Mouse (Mus musculus) left cerebral cortex, adult 18-20 months (tissue): ENCODE results near the gene Rac2. TPM values are rescaled to one million over a fixed set of nuclear protein-coding genes. Genes with fewer than 3 reads are reported as not detected.

ENCODE experiments used
- DNase-seq, 2 experiments: peaks; one replicate each; pipeline ENCODE4 v3.0.0; 2021 to 2022; ENCODE audit warnings: low spot score in 2 of 2, mixed read lengths in 1 of 2
- total RNA-seq, 2 experiments: library from RNA; stranded (reverse); gene quantifications; 2 replicates each; pipeline ENCODE4 v1.2.3; 2021

Gene Rac2
- total RNA-seq, 2 experiments from 2014 or later, result 2.9 to 4.6 TPM

DNA sequence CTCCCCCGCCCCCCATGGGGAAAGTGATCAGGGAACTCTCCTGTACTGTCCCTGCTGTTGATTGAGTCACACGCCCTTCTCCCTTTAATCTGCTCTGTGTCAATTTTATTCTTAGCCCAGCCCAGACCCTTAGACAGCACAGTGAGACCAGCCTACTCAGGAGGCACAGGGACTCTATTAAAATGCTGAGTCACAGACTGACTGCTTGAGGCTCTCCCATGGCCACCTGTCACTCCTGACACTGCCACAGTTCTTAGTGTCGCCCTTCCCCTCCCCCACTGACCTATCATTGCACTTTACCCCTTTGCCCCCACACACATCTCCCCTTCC, 24.3 kb downstream of the Rac2 start:
- no peak for DNase-seq

DNA sequence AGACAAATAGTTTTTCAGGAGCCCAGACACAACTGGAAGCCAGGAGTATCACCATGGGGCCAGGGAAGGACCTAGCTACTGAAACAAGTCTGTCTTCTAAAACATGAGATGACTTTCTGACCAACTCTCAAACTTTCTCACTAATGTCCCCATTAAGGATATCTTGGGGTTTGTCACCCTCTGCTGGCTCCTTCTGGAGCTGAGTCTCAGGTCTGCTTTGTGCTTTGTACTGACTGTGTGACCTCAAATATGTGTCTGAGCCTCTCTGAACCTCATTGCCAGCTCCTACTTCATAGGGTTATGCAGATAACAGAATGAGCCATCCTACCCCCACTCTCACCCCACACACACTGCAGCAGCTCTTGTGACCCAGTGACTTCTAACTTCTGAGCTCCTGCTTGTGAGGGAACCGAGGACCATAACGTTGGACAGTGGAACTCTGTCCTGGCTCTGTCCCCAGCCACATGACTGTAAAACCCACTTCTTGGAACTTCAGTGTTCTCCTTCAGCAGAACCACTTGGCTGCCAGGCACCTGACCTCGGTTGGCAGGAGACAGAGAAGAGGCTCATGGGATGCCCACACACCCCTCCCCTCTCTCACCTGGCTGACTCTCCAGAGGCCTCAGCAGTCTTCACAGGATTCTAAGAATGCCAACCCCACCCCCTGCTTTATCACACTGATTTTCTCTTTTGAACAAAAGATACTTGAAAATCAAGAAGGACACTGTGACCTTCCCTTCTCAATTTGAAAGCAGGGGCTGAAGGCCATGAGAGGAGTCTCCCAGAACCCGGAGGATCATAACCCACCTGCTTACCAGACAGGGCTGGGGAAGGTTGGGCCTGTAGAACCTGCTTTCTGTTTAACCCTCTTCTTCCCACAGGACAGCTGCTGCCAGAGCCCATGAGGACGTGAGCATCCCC, 24.9 kb downstream of the Rac2 start:
- DNase-seq, result peak in 1 of 2 experiments; percentile 46

DNA sequence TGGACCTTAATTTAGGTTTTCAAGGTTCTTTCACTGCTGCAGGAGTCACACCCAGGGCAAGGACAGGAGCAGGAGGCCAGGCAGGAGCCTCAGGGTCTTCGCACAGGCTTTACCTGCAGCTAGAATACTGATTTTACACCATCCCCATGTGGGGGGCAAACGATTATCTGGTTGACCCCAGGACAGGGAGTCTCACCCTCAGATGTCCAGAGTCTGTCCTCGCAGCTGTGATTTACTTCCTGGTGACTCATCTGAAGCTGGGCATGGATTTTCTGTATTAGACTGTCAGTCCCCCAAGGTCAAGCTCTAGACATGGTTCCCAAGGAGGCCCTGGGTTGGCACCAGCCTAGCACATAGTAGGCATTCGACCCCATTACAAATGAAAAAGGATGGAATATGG, 26.5 kb downstream of the Rac2 start:
- no peak for DNase-seq

DNA sequence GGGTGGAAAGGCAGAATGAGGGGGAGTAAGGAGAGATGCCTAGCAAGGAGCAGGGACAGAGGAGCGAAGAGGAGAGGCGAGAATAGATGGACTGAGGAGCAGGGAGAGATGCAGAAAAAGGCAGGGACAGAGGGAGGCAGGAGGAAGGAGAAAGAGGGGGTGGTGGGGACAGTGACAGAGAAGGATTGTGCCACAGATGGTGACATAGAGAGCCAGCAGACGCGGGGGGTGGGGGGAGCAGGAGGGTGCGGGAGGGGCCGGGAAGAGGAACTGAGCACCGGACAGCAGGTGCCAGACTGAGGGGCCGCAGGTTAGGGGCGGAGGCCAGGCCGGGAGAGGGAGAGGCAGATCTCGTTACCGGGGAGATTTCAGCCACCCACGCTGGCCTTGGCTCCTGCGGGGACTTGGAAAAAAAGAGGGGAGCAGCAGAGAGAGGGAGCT, 28.0 kb downstream of the Rac2 start, which contains the start of gene Sstr3:
Sstr3 (minus strand) TSS at position 125 of the 441 bp plus-strand sequence.
- DNase-seq, result peak; percentile 51 to 70

DNA sequence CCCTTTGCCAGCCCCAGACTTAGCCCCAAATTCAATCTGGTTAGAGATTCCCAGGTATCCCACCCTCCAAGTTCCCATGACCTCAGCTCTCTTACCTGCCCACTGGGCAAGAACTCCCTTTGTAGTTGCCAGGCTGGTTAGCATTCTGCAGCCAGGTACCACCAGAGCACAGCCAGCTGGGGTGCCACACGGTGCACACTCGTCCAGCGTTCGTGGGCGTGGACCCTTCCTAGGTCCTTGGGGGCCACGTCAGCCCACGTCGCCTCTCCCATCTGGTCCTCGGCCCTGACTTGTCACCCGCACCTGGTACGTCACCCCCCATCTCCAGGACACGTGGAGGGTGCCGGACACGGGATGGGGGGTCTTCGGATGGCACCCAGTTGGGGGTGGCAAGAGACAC, 28.5 kb downstream of the Rac2 start:
- DNase-seq, result peak in 1 of 2 experiments; percentile 53

DNA sequence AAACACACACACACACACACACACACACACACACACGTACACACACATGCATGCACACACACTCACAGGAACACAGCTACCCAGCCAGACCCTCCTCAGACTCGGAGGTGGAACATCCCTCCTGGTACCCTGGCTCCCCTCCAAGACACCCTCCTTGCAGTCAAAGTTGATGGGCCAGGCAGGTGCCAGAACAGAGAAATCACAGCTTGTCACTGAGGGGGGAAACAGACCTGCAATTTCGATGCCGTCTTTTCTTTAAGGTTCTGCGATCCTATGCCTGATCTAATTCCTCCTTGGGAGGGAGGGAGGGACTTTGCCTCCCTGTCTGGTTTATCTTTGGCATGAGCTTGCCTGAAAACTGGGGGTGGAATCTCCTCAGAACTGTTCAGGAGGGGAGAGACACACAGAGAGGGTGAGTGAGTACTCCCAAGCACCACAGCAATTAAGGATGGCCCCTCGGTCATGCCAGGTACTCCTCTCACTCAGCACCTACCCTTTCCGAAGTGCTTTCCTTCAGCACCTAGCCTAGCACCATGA, 29.7 kb downstream of the Rac2 start:
- DNase-seq, result peak in 1 of 2 experiments; percentile 34

DNA sequence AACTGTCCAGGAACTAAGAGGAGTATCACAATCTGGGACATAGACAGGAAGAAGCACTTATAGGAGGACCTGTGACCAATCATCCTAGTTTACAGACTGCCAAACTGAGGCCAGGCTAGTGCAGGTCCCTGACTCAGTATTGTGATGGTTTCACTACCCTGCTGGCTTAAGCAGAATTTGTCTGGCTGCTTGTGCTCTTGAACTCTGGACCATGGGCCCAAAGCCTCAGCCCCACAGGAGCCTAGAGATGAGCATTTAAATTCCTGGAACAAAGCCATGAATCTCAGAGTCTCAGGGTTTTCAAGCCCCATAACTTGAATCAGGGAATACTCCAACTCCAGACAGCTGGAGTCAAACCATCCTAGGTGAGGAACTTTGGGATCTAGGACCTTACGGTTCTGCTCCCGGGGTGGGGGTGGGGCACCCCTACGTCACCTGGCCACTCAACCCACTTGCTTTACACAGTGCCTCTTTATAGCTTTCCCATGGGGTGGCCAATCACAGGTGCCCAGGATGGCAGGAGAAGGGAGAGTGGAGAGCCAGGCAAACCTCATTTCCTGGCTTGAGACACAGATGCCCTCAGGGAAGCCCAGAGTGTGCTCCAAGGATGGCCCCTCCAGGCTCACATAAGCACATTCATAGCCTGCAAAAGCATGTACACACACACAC, 30.4 kb downstream of the Rac2 start:
- no peak for DNase-seq

DNA sequence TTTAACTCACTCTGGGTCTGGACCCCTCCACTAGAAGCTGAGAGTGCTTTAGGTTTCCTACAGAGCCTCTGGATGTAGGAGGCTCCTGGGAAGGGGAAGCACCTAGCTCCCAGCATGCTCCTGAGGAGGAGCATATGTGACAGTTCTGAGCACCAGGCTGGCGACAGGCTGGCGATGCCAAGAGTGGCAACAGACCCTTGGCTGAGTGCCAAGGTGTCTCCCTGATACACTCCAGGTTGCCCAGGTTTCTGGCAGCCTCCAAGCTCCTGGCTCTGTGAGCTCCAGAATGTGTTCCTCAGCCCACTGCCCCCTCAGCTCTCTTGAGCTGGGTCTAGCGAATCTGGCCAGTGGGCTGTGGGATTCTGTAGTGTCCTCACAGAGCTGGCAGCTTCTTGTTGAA, 31.0 kb downstream of the Rac2 start:
- DNase-seq, result no peak

DNA sequence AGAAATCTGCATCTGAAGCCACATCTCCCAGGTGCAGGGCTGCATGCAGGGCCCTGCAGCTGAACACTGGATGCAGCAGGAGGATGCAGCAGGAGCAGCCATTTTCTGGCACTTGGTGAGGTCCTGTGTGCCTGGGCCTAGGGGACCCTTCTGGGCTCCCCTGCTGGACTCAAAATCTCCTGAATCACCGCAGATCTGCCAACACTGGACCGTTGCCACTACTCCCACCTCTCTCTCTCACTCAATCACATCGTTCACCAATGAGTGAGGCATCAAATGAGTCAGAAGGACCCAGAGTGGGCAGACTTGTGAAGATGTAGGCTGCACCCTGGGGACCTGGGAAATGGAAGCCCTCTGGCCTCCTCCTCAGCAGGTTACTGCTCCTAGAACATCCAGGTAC, 31.5 kb downstream of the Rac2 start:
- DNase-seq, result peak; percentile 44 to 55

DNA sequence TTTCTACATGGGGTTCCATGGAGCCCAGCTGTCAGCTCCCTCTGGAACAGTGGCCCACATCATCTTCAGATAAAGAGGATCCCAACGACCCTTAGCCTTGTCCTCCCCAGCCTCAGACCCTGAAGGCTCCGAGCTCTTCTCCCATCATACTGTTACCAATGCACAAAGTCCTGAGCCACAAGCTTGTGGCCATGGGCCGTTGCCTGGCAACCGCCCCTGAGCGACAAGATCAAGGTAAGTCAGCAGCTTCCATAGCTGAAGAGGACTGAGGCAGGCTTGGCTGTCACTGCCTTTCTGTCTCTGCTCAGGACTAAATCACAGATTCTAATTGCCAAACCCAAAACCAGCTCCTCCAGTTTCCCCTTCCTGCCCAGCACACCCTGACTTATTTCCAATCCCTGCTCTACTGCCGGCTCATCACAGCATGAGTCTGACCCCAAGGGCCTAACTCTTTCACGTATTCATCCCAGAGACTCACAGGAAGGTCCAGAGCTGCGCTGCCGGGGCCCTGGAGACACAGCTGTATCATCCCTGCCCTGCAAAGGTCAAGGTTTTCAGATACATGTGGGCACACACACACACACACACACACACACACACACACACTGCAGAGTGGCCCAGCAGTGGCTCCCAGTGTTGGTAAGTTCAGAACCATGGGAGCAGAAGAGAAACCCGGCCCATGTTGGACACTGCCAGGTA, 36.7 kb downstream of the Rac2 start:
- DNase-seq, result no peak

DNA sequence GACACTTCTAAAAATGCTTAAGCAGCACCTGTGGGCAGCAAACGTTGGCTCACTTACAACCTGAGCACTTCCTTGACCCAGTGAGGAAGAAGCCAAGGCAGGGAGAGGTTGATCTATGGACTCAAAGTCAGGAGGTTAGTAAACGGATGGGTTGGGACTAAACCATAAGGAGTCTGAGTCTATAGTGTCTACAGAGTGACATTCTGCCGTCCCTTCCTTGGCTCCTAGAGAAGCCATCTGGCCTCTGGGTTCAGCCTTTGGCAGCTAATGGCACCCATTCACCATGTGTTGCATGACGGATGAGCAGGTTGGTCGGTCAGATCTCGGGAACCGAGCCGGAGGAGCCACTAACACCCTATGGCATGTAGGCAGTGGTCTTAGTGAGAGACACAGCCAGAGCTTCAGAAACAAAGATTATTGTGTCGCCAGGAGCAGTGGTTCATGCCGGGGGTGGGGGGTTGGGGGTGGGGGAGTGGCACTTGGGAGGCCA, 39.2 kb downstream of the Rac2 start:
- no peak for DNase-seq

DNA sequence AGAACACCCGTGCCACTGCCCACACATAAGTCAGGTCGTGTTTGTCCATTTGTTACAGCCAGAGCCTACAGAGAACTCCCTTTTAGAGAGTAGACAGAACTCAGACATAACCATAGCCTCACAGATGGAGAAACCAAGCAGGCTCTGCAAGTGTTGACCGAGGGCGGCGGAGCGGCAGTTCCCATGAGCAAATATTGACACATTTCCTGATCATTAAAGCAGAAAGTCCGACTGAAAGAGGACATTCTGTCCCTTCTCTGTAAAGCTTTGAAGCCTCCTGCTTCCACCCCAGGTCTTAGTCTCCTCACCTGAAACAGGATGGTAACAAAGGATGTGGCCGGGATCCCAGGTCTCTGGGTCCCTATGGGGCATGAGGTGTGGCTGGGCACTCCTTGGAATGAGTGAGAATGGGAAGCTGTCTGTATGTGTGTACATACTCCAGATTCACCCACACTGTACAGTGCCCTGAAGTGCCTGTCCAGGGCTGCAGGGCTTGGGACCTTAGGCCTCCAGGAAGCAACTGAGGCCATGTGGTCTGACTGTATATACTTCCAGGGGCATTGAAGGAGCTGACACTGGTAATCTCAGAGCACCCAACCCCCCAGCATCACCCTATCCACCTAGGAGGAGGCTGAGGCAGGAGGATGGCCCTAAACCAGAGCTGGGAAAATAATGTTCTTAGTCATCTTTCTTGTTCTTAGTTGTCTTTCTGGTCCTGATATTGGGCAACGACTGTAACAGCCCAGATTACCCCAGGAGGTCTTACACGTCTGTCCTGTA, 39.8 kb downstream of the Rac2 start:
- DNase-seq, result no peak

DNA sequence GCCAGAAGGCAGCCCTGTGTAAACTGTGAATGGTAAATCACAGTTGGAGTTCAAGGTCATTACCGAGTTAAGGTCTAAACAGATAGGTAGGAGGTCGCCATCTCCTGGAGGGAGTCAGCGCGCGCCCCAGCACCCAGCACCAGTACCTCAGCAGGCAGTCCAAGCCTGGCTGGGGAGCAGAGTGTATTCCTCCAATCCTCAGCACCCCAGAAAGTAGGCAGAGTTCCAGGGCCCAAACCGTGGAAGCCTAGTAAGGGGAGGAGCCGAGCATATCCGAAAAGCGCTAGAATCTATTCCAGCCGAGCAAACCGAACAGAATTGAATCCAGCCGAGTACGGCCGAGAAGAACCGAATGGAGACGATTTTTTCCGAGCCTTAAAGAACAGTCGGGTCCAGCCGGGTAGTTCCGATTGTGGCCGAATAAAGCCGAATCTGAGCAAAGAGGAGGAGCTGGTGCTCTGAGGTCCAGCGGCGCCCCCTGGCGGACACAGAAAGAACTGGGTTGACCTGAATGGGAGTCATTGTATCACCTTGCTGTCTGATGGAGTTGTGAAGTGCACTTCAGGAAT, 40.6 kb downstream of the Rac2 start:
- DNase-seq, result peak; percentile 100

DNA sequence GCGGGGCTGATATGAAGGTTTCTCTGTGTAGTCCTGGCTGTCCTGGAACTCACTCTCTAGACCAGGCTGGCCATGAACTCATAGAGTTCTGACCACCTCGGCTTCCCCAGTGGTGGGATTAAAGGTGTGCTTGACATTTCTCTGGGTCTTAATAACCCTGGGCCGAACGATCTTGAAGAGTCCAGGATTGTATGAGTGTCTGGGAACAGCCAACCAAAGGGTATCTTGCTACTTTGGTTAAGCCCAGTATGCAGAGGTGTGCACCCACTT, 41.2 kb downstream of the Rac2 start:
- no peak for DNase-seq

DNA sequence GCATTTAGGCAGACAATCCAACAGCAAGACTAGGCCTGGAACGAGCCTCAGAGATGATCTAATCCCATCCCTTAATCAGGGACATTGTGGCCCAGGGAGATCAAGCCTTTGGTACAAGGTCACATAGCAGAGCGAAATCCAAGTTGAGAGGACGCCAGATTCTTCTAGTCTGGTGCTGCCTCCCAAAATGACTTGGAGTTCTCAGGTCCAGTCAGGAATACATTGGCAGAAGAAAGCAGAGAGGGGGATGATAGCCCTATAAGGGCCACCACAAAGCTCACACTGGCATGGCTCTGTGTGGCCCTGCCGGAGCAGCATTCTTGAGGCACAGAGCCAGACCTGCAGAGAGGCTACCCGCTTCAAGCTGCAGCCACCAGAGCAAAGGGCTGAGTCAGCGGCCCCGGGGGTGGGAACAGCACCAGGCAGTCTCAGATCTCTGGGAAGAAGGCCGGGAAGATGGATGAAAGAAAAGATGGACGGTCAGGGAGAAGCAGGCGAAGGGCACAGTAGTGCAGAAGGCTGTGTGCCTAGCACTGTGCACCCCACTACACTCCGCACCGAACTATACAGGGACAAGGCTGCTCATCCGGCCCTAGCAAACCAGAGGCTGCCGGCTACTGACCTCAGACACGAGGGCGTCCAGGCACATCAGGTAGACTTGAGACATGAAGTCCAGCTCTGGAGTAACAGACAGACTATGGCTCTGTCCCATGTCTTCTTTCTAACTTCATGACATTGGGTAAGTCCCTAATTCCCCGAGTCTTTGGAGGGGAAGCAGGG, 41.7 kb downstream of the Rac2 start, which contains the start of gene C1qtnf6:
C1qtnf6 (minus strand) TSS at position 746 of the 780 bp plus-strand sequence.
- no peak for DNase-seq

DNA sequence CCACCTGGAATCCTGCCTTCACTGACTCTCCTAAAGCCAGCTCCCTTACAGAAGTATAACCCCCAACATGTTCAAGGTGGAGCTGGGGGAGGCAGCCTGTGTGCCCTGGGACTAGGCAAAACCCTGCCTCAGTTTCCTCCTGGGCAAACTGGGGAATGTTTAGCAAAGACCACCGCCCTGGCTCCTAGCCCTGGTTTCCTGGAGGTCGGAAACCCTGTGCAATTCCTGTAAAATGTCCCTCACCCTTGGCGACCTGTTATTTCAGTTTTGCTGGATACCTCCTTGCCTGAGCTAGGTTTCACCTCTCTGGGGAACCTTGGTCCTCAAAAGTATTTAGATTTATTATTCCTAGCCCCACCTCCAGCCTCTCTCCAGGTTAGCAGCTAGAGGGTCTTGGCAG, 42.4 kb downstream of the Rac2 start:
- DNase-seq, result no peak

DNA sequence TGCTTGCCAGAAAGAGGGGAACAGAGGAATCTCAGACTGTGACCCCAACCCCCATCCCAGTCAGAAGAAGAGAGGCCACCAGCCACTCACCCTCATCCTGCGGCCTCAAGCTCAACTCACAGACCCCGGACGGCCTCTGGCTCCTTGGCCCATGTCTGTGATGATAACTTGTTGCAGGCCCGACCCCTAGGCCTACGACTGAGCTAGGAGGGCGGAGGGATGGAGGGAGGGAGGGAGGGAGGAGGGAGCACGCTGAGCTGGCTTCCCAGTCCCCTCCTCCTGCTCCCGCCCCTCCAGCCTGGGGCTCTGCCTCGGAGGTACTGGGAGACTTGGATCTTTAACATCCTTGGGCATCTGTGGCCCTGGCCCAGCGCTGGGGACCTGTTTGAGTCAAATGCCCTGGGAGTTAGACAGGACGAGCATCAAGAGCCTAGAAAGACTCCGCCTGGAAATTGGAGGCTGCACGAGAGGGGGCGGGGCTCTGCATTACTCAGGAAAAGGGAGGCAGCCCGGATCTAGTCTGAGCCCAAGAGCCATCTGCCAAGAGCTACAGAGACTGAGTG, 43.1 kb downstream of the Rac2 start:
- peak; percentile 61 to 67 for DNase-seq

DNA sequence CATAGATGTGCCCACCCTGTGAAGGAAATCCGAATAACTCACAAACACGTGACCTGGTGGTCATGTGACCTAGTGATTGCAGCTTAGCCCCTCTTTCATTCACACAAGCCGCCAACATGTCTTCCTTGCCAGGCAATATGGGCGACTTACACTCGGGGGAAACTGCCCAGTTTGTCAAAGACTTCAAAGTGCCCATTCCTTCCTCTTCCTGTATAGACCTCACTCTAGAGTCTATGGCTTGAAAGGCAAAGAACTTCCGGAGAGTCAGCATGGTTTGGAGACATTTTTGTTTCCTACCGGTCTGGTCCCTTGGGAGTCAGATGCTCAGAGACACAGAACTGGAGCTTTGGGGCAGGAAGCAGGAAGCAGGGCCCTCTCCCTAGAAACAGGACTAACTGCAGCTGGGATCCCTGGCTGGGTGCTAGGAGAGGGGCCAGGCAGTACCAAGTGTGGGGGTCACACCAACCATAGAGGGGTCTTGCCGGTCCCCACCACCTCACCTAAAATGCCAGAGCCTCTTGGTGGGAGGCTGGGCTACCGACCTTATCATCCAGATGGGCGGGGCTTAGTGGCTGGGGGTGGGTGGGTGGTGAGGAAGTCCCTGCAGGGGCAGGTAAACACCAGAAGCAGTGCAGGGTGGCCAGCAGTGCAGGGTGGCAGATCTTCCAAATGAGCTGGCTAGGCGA, 43.7 kb downstream of the Rac2 start:
- no peak for DNase-seq

DNA sequence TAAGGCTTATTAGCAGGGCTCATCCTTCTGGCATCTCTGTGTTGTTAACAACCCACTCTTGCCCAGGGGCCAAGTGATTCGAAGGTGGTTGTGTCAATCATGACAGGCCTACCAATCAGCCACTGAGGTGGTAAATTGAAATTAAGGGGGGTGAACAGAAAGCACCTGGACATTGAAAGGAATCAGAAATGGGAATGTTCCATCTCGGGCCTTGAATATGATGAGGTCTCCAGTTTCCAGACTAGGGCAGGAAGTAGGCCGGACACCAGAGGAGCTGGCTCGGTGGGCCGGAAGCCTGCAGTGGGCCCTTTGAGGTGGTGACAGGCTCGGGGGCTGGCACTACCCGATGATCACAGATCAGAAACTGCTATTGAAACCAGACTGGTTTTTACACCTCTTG, 44.6 kb downstream of the Rac2 start:
- DNase-seq, result peak in 1 of 2 experiments; percentile 46
